Mouse (Mus musculus): Measurements from ENCODE around the gene Gm9970. TPM values are rescaled to one million over a fixed set of nuclear protein-coding genes. Genes with fewer than 3 reads are reported as not detected.
A peak's percentile ranks its signal among the peaks of the same experiment; 100 is the strongest.

Gene Gm9970
- polyA plus RNA-seq (2014; fragmentation: Nextera tagmentation; extraction: Ambion mirVana) = 0.41 and 1.1 TPM in 2 replicates

- H3K9me3 ChIP-seq (ENCODE audit: control insufficient read depth, low read length) = no peaks in the 10 kb centered on the region
- H3K27ac ChIP-seq (replicated peaks in 1 of 2; ENCODE audit: control insufficient read depth in 1 of 2, insufficient read depth in 1 of 2, low read depth in 2 of 2, low read length in 2 of 2) = peak within 1 kb of the TSS; percentile 99
- peak within 1 kb of the TSS; percentile 88 to 100 for H3K4me3 ChIP-seq (ENCODE audit: control insufficient read depth in 1 of 2, insufficient read depth in 1 of 2, low read depth in 1 of 2, low read length in 2 of 2)
- H3K4me1 ChIP-seq (ENCODE audit: control insufficient read depth in 2 of 2, insufficient read depth in 2 of 2, low read length in 2 of 2) = peaks cover 0 to 9% of the 10 kb centered on the region in 2 experiments; a peak in 2 of 4 replicates
- H3K9ac ChIP-seq (ENCODE audit: low read length) = peak within 1 kb of the TSS; percentile 96
- H3K4me2 ChIP-seq (ENCODE audit: low read length) = peak within 1 kb of the TSS; percentile 88
- no peaks in the 10 kb centered on the region for H3K27me3 ChIP-seq (ENCODE audit: control insufficient read depth, insufficient read depth, low read length)
- peaks cover 24% of the 10 kb centered on the region for H3K36me3 ChIP-seq (ENCODE audit: control insufficient read depth, insufficient read depth, low read length)
- ATAC-seq (ENCODE audit: insufficient number of reproducible peaks, insufficient read depth, low FRiP score, low read depth) = peak; percentile 98
- WGBS = 1% methylated on average over 91 of the region's 103 CpGs
Measured at GRCm38 (mm10) chr5:31240637-31241521, at the start of gene Gm9970, which contains the start of gene Nrbp1. TSS of gene Gm9970 (minus strand) at chr5:31241232. TSS of gene Nrbp1 (plus strand) at chr5:31240864.

GRCm38 (mm10) chr5:31289626-31290230 lies 48.7 kb upstream of the Gm9970 start:
- Histone ChIP-seq H3K4me1 (ENCODE audit: control insufficient read depth in 2 of 2, insufficient read depth in 2 of 2, low read length in 2 of 2) (peaks cover 3 to 14% of the 10 kb centered on the region in 2 experiments; a peak in 2 of 4 replicates), H3K36me3 (ENCODE audit: control insufficient read depth, insufficient read depth, low read length) (peaks cover 37% of the 10 kb centered on the region), H3K9ac (ENCODE audit: low read length) (no peak overlapping the region), H3K27me3 (ENCODE audit: control insufficient read depth, insufficient read depth, low read length) (no peaks in the 10 kb centered on the region), H3K27ac (replicated peaks in 1 of 2; ENCODE audit: control insufficient read depth in 1 of 2, insufficient read depth in 1 of 2, low read depth in 2 of 2, low read length in 2 of 2) (no peak overlapping the region), H3K4me3 (ENCODE audit: control insufficient read depth in 1 of 2, insufficient read depth in 1 of 2, low read depth in 1 of 2, low read length in 2 of 2) (no peak overlapping the region), H3K4me2 (ENCODE audit: low read length) (peak overlapping the region; percentile 71), H3K9me3 (ENCODE audit: control insufficient read depth, low read length) (no peaks in the 10 kb centered on the region)
- ATAC-seq (ENCODE audit: insufficient number of reproducible peaks, insufficient read depth, low FRiP score, low read depth) = no peak
- 62% methylated on average over 3 of the region's 3 CpGs for WGBS

- ATAC-seq (ENCODE audit: insufficient number of reproducible peaks, insufficient read depth, low FRiP score, low read depth) = no peak
- 71% methylated on average over 3 of the region's 3 CpGs for WGBS
- no peak overlapping the region for H3K9ac ChIP-seq (ENCODE audit: low read length)
Measured at GRCm38 (mm10) chr5:31288655-31289054, 47.6 kb upstream of the Gm9970 start.

GRCm38 (mm10) chr5:31288225-31288624 lies 47.2 kb upstream of the Gm9970 start:
- H3K4me1 ChIP-seq (ENCODE audit: control insufficient read depth in 2 of 2, insufficient read depth in 2 of 2, low read length in 2 of 2) = peaks cover 3 to 13% of the 10 kb centered on the region in 2 experiments; a peak in 2 of 4 replicates
- H3K4me2 ChIP-seq (ENCODE audit: low read length) = no peak overlapping the region
- H3K36me3 ChIP-seq (ENCODE audit: control insufficient read depth, insufficient read depth, low read length) = peaks cover 49% of the 10 kb centered on the region
- no peak overlapping the region for H3K9ac ChIP-seq (ENCODE audit: low read length)
- H3K27me3 ChIP-seq (ENCODE audit: control insufficient read depth, insufficient read depth, low read length) = no peaks in the 10 kb centered on the region
- H3K9me3 ChIP-seq (ENCODE audit: control insufficient read depth, low read length) = no peaks in the 10 kb centered on the region
- H3K27ac ChIP-seq (replicated peaks in 1 of 2; ENCODE audit: control insufficient read depth in 1 of 2, insufficient read depth in 1 of 2, low read depth in 2 of 2, low read length in 2 of 2) = no peak overlapping the region
- ATAC-seq (ENCODE audit: insufficient number of reproducible peaks, insufficient read depth, low FRiP score, low read depth) = no peak
- H3K4me3 ChIP-seq (ENCODE audit: control insufficient read depth in 1 of 2, insufficient read depth in 1 of 2, low read depth in 1 of 2, low read length in 2 of 2) = no peak overlapping the region
- 73% methylated on average over 4 of the region's 4 CpGs for WGBS

More at GRCm38 (mm10) chr5:31288655-31289054, 47.6 kb upstream of the Gm9970 start:
- Histone ChIP-seq H3K4me3 (ENCODE audit: control insufficient read depth in 1 of 2, insufficient read depth in 1 of 2, low read depth in 1 of 2, low read length in 2 of 2) (no peak overlapping the region), H3K27me3 (ENCODE audit: control insufficient read depth, insufficient read depth, low read length) (no peaks in the 10 kb centered on the region), H3K4me2 (ENCODE audit: low read length) (no peak overlapping the region), H3K9me3 (ENCODE audit: control insufficient read depth, low read length) (no peaks in the 10 kb centered on the region), H3K27ac (replicated peaks in 1 of 2; ENCODE audit: control insufficient read depth in 1 of 2, insufficient read depth in 1 of 2, low read depth in 2 of 2, low read length in 2 of 2) (no peak overlapping the region), H3K4me1 (ENCODE audit: control insufficient read depth in 2 of 2, insufficient read depth in 2 of 2, low read length in 2 of 2) (peaks cover 3 to 13% of the 10 kb centered on the region in 2 experiments; a peak in 2 of 4 replicates), H3K36me3 (ENCODE audit: control insufficient read depth, insufficient read depth, low read length) (peaks cover 47% of the 10 kb centered on the region)

GRCm38 (mm10) chr5:31279245-31279988 lies 38.4 kb upstream of the Gm9970 start:
- Histone ChIP-seq H3K4me3 (ENCODE audit: control insufficient read depth in 1 of 2, insufficient read depth in 1 of 2, low read depth in 1 of 2, low read length in 2 of 2) (no peak overlapping the region), H3K36me3 (ENCODE audit: control insufficient read depth, insufficient read depth, low read length) (peaks cover 98% of the 10 kb centered on the region), H3K9ac (ENCODE audit: low read length) (no peak overlapping the region), H3K27ac (replicated peaks in 1 of 2; ENCODE audit: control insufficient read depth in 1 of 2, insufficient read depth in 1 of 2, low read depth in 2 of 2, low read length in 2 of 2) (no peak overlapping the region), H3K4me1 (ENCODE audit: control insufficient read depth in 2 of 2, insufficient read depth in 2 of 2, low read length in 2 of 2) (no peaks in the 10 kb centered on the region), H3K4me2 (ENCODE audit: low read length) (no peak overlapping the region), H3K27me3 (ENCODE audit: control insufficient read depth, insufficient read depth, low read length) (no peaks in the 10 kb centered on the region), H3K9me3 (ENCODE audit: control insufficient read depth, low read length) (no peaks in the 10 kb centered on the region)
- ATAC-seq (ENCODE audit: insufficient number of reproducible peaks, insufficient read depth, low FRiP score, low read depth) = no peak
- WGBS = 78% methylated on average over 20 of the region's 20 CpGs

- Histone ChIP-seq H3K27me3 (ENCODE audit: control insufficient read depth, insufficient read depth, low read length) (no peaks in the 10 kb centered on the region), H3K9ac (ENCODE audit: low read length) (no peak overlapping the region), H3K36me3 (ENCODE audit: control insufficient read depth, insufficient read depth, low read length) (peaks cover 70% of the 10 kb centered on the region), H3K4me2 (ENCODE audit: low read length) (no peak overlapping the region), H3K27ac (replicated peaks in 1 of 2; ENCODE audit: control insufficient read depth in 1 of 2, insufficient read depth in 1 of 2, low read depth in 2 of 2, low read length in 2 of 2) (no peak overlapping the region), H3K4me3 (ENCODE audit: control insufficient read depth in 1 of 2, insufficient read depth in 1 of 2, low read depth in 1 of 2, low read length in 2 of 2) (no peak overlapping the region), H3K9me3 (ENCODE audit: control insufficient read depth, low read length) (no peaks in the 10 kb centered on the region), H3K4me1 (ENCODE audit: control insufficient read depth in 2 of 2, insufficient read depth in 2 of 2, low read length in 2 of 2) (no peaks in the 10 kb centered on the region)
- WGBS = 78% methylated on average over 6 of the region's 6 CpGs
- ATAC-seq (ENCODE audit: insufficient number of reproducible peaks, insufficient read depth, low FRiP score, low read depth) = no peak
Measured at GRCm38 (mm10) chr5:31273018-31273417, 32.0 kb upstream of the Gm9970 start.

- Histone ChIP-seq H3K36me3 (ENCODE audit: control insufficient read depth, insufficient read depth, low read length) (peaks cover 82% of the 10 kb centered on the region), H3K27ac (replicated peaks in 1 of 2; ENCODE audit: control insufficient read depth in 1 of 2, insufficient read depth in 1 of 2, low read depth in 2 of 2, low read length in 2 of 2) (no peak overlapping the region), H3K4me2 (ENCODE audit: low read length) (no peak overlapping the region), H3K4me1 (ENCODE audit: control insufficient read depth in 2 of 2, insufficient read depth in 2 of 2, low read length in 2 of 2) (no peaks in the 10 kb centered on the region), H3K27me3 (ENCODE audit: control insufficient read depth, insufficient read depth, low read length) (no peaks in the 10 kb centered on the region), H3K4me3 (ENCODE audit: control insufficient read depth in 1 of 2, insufficient read depth in 1 of 2, low read depth in 1 of 2, low read length in 2 of 2) (no peak overlapping the region), H3K9me3 (ENCODE audit: control insufficient read depth, low read length) (no peaks in the 10 kb centered on the region), H3K9ac (ENCODE audit: low read length) (no peak overlapping the region)
- WGBS = 73% methylated on average over 6 of the region's 6 CpGs
- no peak for ATAC-seq (ENCODE audit: insufficient number of reproducible peaks, insufficient read depth, low FRiP score, low read depth)
Measured at GRCm38 (mm10) chr5:31267686-31268085, 26.7 kb upstream of the Gm9970 start.

Data from heart, embryonic 14.5 days (tissue).